In genomic region chr4:136177612-136178474, GRCm38 (mm10) we compare ENCODE assay signal across 7 mouse cellular contexts. TPM values are rescaled to one million over a fixed set of nuclear protein-coding genes. Genes with fewer than 3 reads are reported as not detected.
A peak's percentile ranks its signal among the peaks of the same experiment; 100 is the strongest.
DNase-seq lines count a peak whose midpoint lies in the region; ATAC-seq and TF ChIP-seq lines count a peak whose summit lies in the region.

No protein-coding gene starts in this region.

- peak; percentile 60 for ATAC-seq in G1E (ENCODE audit: extremely low read depth, insufficient number of reproducible peaks, low FRiP score, poor library complexity, severe bottlenecking)

- H3K4me3 ChIP-seq in G1E (ENCODE audit: low read depth, low read length), result peak overlapping the region; percentile 68; the same call in 1 of the 2 replicates
- 0 out of 2 replicates have a peak overlapping the region, but pooled peaks have one; percentile 0 for H3K4me3 ChIP-seq in bone marrow macrophage, adult 2 months (ENCODE audit: insufficient read depth, low read length)
- peak overlapping the region; percentile 6; the same call in 1 of the 2 replicates for H3K4me3 ChIP-seq in heart, embryonic 10.5 days

- H3K4me1 ChIP-seq in G1E (ENCODE audit: insufficient read depth, low read depth, low read length), result peaks cover 84% of the 10 kb centered on the region
- H3K4me1 ChIP-seq in bone marrow macrophage, adult 2 months (ENCODE audit: control insufficient read depth, insufficient read depth, low read length), result peaks cover 67% of the 10 kb centered on the region
- H3K4me1 ChIP-seq in heart, embryonic 10.5 days, result peaks cover 77% of the 10 kb centered on the region

- no peaks in the 10 kb centered on the region for H3K9me3 ChIP-seq in G1E (replicated peaks)
- H3K9me3 ChIP-seq in heart, embryonic 10.5 days, result no peaks in the 10 kb centered on the region

- H3K27me3 ChIP-seq in G1E (ENCODE audit: insufficient read depth, low read length), result no peaks in the 10 kb centered on the region
- H3K27me3 ChIP-seq in heart, embryonic 10.5 days (ENCODE audit: insufficient read depth, poor library complexity, severe bottlenecking), result no peaks in the 10 kb centered on the region

- TF ChIP-seq CTCF in G1E (IDR thresholded peaks at IDR 0.05; ENCODE audit: low read depth, low read length), result no peak
- TF ChIP-seq CTCF in bone marrow macrophage, adult 2 months (IDR thresholded peaks at IDR 0.05; ENCODE audit: low read depth, low read length), result no peak

- peak overlapping the region; percentile 81 for H3K27ac ChIP-seq in bone marrow macrophage, adult 2 months (ENCODE audit: insufficient read depth, low read depth, low read length)
- peak overlapping the region; percentile 67 for H3K27ac ChIP-seq in heart, embryonic 10.5 days

- 60% methylated on average over 11 of the region's 11 CpGs for WGBS in heart, embryonic 10.5 days

- peaks cover 82% of the 10 kb centered on the region for H3K36me3 ChIP-seq in G1E (replicated peaks)
- H3K36me3 ChIP-seq in heart, embryonic 10.5 days, result no peaks in the 10 kb centered on the region; the same call in 1 of the 2 replicates

- peak; percentile 80 for DNase-seq in G1E (ENCODE audit: low spot score)
- peak; percentile 92 for DNase-seq in heart, embryonic 10.5 days (ENCODE audit: low spot score)
- DNase-seq in kidney, postnatal 10 days, result peak; percentile 76
- DNase-seq in lung, postnatal 4 days, result peak; percentile 84 to 90
- peak; percentile 79 to 87 for DNase-seq in thymus, adult 18-20 months
- DNase-seq in urinary bladder, postnatal 25 days (ENCODE audit: low spot score), result no peak

- no peak for TF ChIP-seq POLR2A in bone marrow macrophage, adult 2 months (IDR thresholded peaks at IDR 0.05; ENCODE audit: borderline replicate concordance, low read depth, low read length)

RNA-seq across cellular contexts. Expression of gene E2f2, which starts 5.6 kb away (rescaled TPM):
- total RNA-seq in G1E (2014; fragmentation: Nextera tagmentation) (29.9 and 70.3 TPM in 2 replicates), G1E (2017) (14.1 and 16.3 TPM in 2 replicates)
- polyA plus RNA-seq in G1E (2012), result 45.6 and 45.9 TPM in 2 replicates
- 20.0 and 20.8 TPM in 2 replicates for polyA plus RNA-seq in bone marrow macrophage, adult 2 months (2012; ENCODE audit: insufficient read depth, insufficient read length, missing spikeins)
- polyA plus RNA-seq in heart, embryonic 10.5 days (2016; fragmentation: Nextera tagmentation; extraction: Ambion mirVana), result 6.3 and 6.6 TPM in 2 replicates

RNA-seq across cellular contexts. Expression of gene Asap3, which starts 28.3 kb away (rescaled TPM):
- total RNA-seq in G1E (2014; fragmentation: Nextera tagmentation), result 0.30 TPM in 1 of 2 replicates, not detected in the other
- 0.05 and 0.06 TPM in 2 replicates for total RNA-seq in G1E (2017)
- polyA plus RNA-seq in G1E (2012), result 0.04 and 0.05 TPM in 2 replicates
- polyA plus RNA-seq in bone marrow macrophage, adult 2 months (2012; ENCODE audit: insufficient read depth, insufficient read length, missing spikeins), result 0.37 and 0.78 TPM in 2 replicates
- polyA plus RNA-seq in heart, embryonic 10.5 days (2016; fragmentation: Nextera tagmentation; extraction: Ambion mirVana), result 3.4 and 3.7 TPM in 2 replicates

RNA-seq across cellular contexts. Expression of gene Id3, which starts 34.5 kb away (rescaled TPM):
- total RNA-seq in G1E (2014; fragmentation: Nextera tagmentation), result not detected in 2 replicates
- 0.22 TPM in 1 of 2 replicates, not detected in the other for total RNA-seq in G1E (2017)
- polyA plus RNA-seq in G1E (2012), result not detected in 2 replicates
- 7.7 and 8.4 TPM in 2 replicates for polyA plus RNA-seq in bone marrow macrophage, adult 2 months (2012; ENCODE audit: insufficient read depth, insufficient read length, missing spikeins)
- polyA plus RNA-seq in heart, embryonic 10.5 days (2016; fragmentation: Nextera tagmentation; extraction: Ambion mirVana), result 324 and 492 TPM in 2 replicates

Comparison
In these comparisons a context has a peak if more than half of its experiments do, and no peak if none do; other contexts are left out.
1. H3K4me3 ChIP-seq: peak in every context shown above with its lines; median percentile 68 in G1E; 6 in heart, embryonic 10.5 days; 0 in bone marrow macrophage, adult 2 months.
2. RNA of gene Id3, which starts 34.5 kb away (polyA plus RNA-seq): 324 to 492 TPM in heart, embryonic 10.5 days; 7.7 to 8.4 TPM in bone marrow macrophage, adult 2 months and not detected in G1E; every median in the first group is over 10 times any median in the second.